Mouse (Mus musculus) forebrain, embryonic 14.5 days (tissue): Measurements from ENCODE around the gene Utrn. TPM values are rescaled to one million over a fixed set of nuclear protein-coding genes. Genes with fewer than 3 reads are reported as not detected.

Experiments used
- ATAC-seq: fragments of 200-750 bp; cut with Nextera tagmentation; 2 replicates; pipeline ENCODE4 v1.8.0; 2017; ENCODE audit warnings: mild to moderate bottlenecking, moderate library complexity
- DNase-seq: peaks from one replicate; pipeline ENCODE4 v3.0.0-alpha.2; 2015; ENCODE audit warnings: low spot score
- H3K27ac ChIP-seq: fragments of 300-500 bp; sonication (generic); 2 replicates; pipeline ENCODE4 v1.5.1; 2014; ENCODE audit warnings: low read depth, mild to moderate bottlenecking, control low read depth, low read length, moderate library complexity
- H3K27me3 ChIP-seq: fragments of 300-500 bp; sonication (generic); replicated peaks from 2 replicates; pipeline ENCODE4 v1.6.1; 2014; ENCODE audit warnings: low read length, control low read depth, mixed read lengths; ENCODE audit not compliant: control insufficient read depth, insufficient read depth
- H3K36me3 ChIP-seq: fragments of 300-500 bp; sonication (generic); 2 replicates; pipeline ENCODE4 v1.6.1; 2014; ENCODE audit warnings: low read length, control low read depth; ENCODE audit not compliant: control insufficient read depth, insufficient read depth
- H3K4me1 ChIP-seq: fragments of 300-500 bp; sonication (generic); 2 replicates; pipeline ENCODE4 v1.6.1; 2014; ENCODE audit warnings: antibody characterized with exemption, low read length, control low read depth; ENCODE audit not compliant: control insufficient read depth, insufficient read depth
- H3K4me2 ChIP-seq: fragments of 300-500 bp; sonication (generic); 2 replicates; pipeline ENCODE4 v1.6.1; 2014; ENCODE audit warnings: mild to moderate bottlenecking, control low read depth, low read length
- H3K4me3 ChIP-seq: fragments of 300-500 bp; sonication (generic); 2 replicates; pipeline ENCODE4 v1.5.1; 2014; ENCODE audit warnings: low read depth, low read length, control low read depth
- H3K9ac ChIP-seq: fragments of 300-500 bp; sonication (generic); 2 replicates; pipeline ENCODE4 v1.6.1; 2014; ENCODE audit warnings: mild to moderate bottlenecking, low read length, control low read depth, moderate library complexity
- H3K9me3 ChIP-seq: fragments of 300-500 bp; sonication (generic); replicated peaks from 2 replicates; pipeline ENCODE4 v1.6.1; 2016; ENCODE audit warnings: low read length, control low read depth, mixed read lengths; ENCODE audit not compliant: control insufficient read depth
- WGBS: fragments of 180-500 bp; shearing (Covaris S2); extraction: QIAGEN DNeasy Blood & Tissue Kit; methylation state at CpG from one replicate; pipeline ENCODE4 v1.1.7; 2014; 5-methylcytosine and 5-hydroxymethylcytosine counted together
- polyA plus RNA-seq: library from polyadenylated mRNA; unstranded; fragments of >200 nt; fragmentation: Nextera tagmentation; extraction: Ambion mirVana; gene quantifications from 2 replicates; pipeline ENCODE4 v1.2.1, GENCODE M21; 2014

The Utrn gene
- polyA plus RNA-seq, 1 experiment from 2014 or later, result 7.2 TPM

DNA sequence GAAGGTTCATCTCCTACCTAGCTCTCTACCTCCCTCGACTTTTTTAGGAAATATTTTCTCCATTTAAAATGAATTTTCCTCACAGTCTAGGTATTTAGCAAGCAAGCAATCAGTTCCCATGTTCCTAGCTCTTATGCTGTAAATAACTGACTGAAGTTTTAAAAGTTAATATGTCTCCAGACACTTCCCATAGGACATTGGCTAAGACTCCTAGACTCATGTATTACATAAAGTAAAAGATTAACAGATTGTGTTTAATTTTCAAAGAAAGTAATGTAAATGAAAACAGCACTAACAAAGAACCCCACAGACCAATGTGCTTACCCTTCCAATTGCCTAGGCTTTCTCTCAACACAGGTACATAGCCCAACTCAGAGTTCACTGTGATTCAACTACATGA lies 35.0 kb downstream of the Utrn start:
- ATAC-seq, result no peak

DNA sequence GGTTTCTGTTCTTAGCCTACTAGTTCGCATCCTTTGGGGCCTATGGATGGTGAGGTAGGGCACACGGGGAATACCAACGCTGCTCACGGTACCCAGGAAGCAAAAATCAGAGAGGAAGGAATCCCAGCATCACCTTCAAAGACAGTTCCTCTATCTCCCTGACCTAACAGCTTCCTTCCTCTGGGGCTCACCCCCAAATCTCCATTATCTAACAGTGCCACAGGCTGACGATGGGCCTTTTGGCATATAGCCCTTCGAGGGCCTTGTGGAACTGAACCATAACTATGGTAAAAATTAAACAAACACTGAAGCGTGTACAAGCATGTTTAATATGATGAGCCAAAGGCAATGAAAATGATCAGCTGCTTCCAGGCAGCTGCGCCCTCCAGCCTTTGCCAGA lies 37.0 kb downstream of the Utrn start:
- Histone ChIP-seq H3K27me3 (no peaks in the 10 kb centered on the region), H3K4me1 (no peaks in the 10 kb centered on the region), H3K9me3 (no peaks in the 10 kb centered on the region), H3K4me3 (no peak overlapping the region), H3K9ac (no peak overlapping the region), H3K4me2 (no peak overlapping the region), H3K27ac (no peak overlapping the region), H3K36me3 (no peaks in the 10 kb centered on the region)
- 89% methylated on average over 8 of the region's 8 CpGs for WGBS
- ATAC-seq (no peak), DNase-seq (no peak)

More for the DNA sequence above, 35.0 kb downstream of the Utrn start:
- Histone ChIP-seq H3K27ac (no peak overlapping the region), H3K27me3 (no peaks in the 10 kb centered on the region), H3K4me3 (no peak overlapping the region), H3K9me3 (no peaks in the 10 kb centered on the region), H3K4me1 (no peaks in the 10 kb centered on the region), H3K36me3 (no peaks in the 10 kb centered on the region), H3K9ac (no peak overlapping the region), H3K4me2 (no peak overlapping the region)
- 71% methylated on average over 1 of the region's 1 CpGs for WGBS
- DNase-seq, result no peak

DNA sequence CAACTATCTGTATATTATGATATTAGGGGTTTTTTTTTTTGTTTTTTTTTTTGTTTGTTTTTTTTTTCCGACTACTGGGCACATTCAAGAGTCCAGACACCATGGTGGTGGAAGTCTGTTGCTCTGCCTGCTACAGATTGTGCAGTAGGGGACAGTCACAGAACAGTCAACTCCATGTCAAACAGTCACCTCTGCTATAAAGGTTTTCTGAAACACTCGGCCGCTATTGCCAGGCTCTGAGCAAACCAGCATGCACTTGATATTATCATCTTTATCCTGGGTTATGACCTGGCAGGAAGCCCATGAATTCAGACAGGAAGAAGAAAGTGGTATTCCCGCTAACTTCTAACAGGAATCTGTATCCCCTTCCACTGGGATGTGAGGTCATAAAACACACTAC lies 41.4 kb downstream of the Utrn start:
- Histone ChIP-seq H3K4me2 (no peak overlapping the region), H3K36me3 (no peaks in the 10 kb centered on the region), H3K9ac (no peak overlapping the region), H3K27ac (no peak overlapping the region), H3K4me1 (no peaks in the 10 kb centered on the region), H3K4me3 (no peak overlapping the region), H3K9me3 (no peaks in the 10 kb centered on the region), H3K27me3 (no peaks in the 10 kb centered on the region)
- no peak for DNase-seq
- 90% methylated on average over 4 of the region's 4 CpGs for WGBS
- no peak for ATAC-seq

DNA sequence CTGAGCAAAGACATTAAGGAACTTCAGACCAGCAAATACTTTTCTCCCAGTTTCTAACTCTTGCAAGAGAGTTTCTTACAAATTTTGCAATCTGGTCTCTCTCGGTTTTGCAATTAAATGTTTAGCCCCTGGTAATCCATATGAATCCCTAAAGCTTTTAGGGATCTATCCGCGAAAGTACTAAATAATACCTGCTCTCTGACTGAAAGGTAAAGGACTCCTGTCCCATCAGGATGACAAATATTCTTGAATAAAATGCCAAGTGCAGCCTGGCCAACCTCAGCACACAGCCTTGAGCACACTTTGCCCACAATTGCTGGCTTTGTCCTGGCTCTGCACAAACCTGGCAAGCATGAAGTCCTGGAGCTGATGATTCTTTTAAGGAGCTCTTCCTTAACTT lies 41.9 kb downstream of the Utrn start:
- no peak overlapping the region for H3K27ac ChIP-seq
- 79% methylated on average over 3 of the region's 3 CpGs for WGBS
- no peak for DNase-seq
- no peak overlapping the region for H3K4me2 ChIP-seq
- no peaks in the 10 kb centered on the region for H3K36me3 ChIP-seq
- no peaks in the 10 kb centered on the region for H3K27me3 ChIP-seq
- no peak for ATAC-seq
- H3K4me1 ChIP-seq, result no peaks in the 10 kb centered on the region
- no peaks in the 10 kb centered on the region for H3K9me3 ChIP-seq
- H3K9ac ChIP-seq, result no peak overlapping the region
- no peak overlapping the region for H3K4me3 ChIP-seq

DNA sequence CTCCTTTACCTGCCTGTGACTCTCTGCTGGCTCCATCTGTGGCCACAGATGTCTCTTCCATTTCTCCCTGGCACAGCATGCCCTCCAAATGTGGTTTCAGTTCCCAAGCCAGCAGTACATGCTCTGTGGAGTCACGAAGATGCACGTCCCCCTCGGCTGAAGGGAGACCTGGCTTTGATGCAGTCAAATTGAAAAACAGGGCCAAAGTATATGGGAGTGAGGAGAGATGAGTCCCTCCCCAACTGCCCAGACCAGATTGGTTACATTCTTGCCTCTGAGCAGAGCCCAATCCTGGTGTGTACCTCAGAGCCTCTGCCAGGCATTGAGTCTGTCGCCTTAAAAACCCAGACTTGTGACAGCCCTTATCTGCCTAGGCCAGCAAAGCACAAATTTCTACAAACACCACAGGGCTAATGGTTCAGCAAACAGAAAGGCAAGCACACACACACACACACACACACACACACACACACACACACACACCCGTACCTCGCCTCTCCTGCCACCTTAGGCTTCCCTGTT lies 42.3 kb downstream of the Utrn start:
- ATAC-seq (peak; percentile 46), DNase-seq (peak; percentile 22)
- Histone ChIP-seq H3K27ac (no peak overlapping the region), H3K9me3 (no peaks in the 10 kb centered on the region), H3K27me3 (no peaks in the 10 kb centered on the region), H3K4me1 (no peaks in the 10 kb centered on the region), H3K36me3 (no peaks in the 10 kb centered on the region), H3K4me2 (no peak overlapping the region), H3K4me3 (no peak overlapping the region), H3K9ac (no peak overlapping the region)
- 69% methylated on average over 6 of the region's 6 CpGs for WGBS

DNA sequence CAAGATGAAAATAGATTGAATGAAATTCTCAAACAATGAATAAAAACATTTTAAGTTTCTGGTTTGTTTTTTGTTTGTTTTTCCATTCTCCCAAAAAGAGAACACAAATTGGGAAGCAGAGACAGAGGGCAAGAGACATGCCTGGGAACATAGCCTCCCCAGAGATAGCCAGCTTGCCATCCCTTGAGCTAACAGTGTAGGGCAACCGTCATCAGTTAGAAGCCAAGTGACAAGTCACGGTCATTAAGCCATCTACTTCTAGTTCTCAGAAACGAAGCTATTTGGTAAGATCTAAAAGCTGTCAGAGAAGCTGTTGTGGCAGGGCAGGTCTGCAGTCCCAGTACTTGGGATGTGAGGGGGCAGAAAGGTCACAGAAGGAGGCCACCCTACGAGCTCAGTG lies 44.8 kb downstream of the Utrn start:
- 71% methylated on average over 4 of the region's 4 CpGs for WGBS
- no peak for DNase-seq

DNA sequence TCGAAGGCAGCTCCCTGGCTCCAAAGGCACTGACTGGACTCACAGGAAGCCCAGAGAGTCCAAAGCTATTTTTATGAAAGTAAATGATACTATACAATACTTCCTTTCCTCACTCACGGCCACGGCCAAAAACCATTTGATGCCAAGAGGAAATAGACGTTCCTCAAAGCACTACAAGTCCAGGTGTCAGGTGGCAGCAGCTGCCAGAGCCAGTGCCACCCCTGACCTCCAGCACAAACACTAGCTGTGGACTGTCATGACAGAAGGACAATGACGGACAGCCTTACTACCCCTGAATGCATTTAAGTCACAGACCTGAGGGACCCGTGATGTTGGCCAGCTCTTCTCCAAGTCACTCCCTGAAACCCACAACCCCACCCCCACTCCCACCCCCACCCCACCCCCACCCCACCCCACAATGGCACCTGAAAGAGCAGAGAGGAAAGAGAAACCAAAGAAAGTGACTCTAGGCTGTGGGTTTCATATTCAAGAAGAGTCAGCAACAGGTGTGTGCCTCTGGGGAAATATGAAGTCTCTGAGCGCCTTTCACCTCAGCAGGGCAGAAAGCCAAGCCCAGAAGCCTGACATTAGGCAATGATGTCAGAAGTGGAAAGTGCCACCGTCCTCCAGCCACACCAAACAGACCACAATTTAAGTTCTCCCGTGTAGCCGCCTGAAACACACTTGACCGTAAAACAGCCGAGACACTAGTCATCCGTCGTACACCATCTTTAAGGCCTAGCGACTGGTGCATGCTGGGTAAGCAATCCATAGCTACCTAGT lies 45.5 kb downstream of the Utrn start:
- Histone ChIP-seq H3K4me3 (no peak overlapping the region), H3K4me1 (no peaks in the 10 kb centered on the region), H3K4me2 (no peak overlapping the region), H3K9me3 (no peaks in the 10 kb centered on the region), H3K27me3 (no peaks in the 10 kb centered on the region), H3K36me3 (no peaks in the 10 kb centered on the region), H3K27ac (no peak overlapping the region), H3K9ac (no peak overlapping the region)
- no peak for ATAC-seq
- DNase-seq, result no peak
- WGBS, result 91% methylated on average over 15 of the region's 15 CpGs

More for the DNA sequence above, 44.8 kb downstream of the Utrn start:
- Histone ChIP-seq H3K27me3 (no peaks in the 10 kb centered on the region), H3K4me2 (no peak overlapping the region), H3K4me1 (no peaks in the 10 kb centered on the region), H3K9me3 (no peaks in the 10 kb centered on the region), H3K27ac (no peak overlapping the region), H3K4me3 (no peak overlapping the region), H3K9ac (no peak overlapping the region), H3K36me3 (no peaks in the 10 kb centered on the region)
- no peak for ATAC-seq

DNA sequence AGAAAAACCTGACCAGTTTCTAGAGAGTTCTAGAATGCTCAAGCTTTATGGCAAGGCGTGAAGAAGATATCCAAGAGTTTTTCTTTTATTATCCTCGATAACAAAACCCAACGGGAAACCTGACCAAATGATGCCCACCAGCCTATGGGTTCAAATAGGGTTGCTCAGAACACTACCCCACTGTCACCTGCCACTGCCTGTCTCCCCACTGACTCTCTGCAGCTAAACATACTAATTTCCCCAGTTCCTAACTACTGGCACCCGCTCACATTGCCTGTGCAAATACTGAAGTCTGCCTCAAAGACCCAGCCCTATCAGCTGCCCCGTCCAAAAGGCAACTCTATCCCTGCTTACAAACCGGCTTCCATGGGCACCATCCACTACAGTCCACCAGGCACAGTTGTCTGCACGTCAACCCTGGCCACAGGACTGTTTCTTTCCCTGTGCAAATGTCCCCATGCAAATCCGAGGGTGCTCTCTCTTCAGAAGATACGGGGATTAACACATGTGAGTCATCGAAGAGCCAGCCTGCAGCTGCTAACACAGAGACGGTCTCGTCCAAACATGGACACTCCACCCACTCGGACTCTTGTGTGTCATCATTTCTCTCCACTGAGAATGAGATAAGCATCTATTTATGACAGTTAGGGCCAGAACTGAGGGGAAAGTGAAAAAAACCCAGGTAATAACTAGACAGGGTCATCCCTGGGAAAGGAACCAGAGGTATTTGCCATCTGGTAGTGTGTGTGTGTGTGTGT lies 48.0 kb downstream of the Utrn start:
- H3K36me3 ChIP-seq, result no peaks in the 10 kb centered on the region
- no peak overlapping the region for H3K27ac ChIP-seq
- H3K4me1 ChIP-seq, result peaks cover 8% of the 10 kb centered on the region
- H3K4me3 ChIP-seq, result no peak overlapping the region
- H3K4me2 ChIP-seq, result no peak overlapping the region
- WGBS, result 91% methylated on average over 13 of the region's 13 CpGs
- no peak overlapping the region for H3K9ac ChIP-seq
- no peaks in the 10 kb centered on the region for H3K27me3 ChIP-seq
- H3K9me3 ChIP-seq, result no peaks in the 10 kb centered on the region
- DNase-seq (no peak), ATAC-seq (no peak)

DNA sequence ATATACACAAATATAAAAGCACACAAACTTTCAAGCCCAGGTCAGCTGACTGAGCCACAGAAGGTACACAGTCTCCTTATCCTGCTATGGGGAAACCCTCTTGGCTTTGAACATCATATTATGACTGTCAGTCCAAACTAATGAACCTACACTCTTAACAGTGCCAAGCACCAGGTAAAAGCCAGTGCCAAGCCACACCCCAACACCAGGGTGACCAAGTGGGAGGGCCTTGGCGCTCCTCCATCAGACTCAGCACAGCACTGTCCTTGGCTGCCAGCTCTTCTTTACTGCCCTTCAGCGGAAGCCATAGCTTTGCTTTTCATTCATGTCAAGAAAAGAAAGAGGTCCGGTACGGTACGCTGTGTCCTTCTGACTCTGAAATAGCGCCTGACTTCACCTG lies 51.8 kb downstream of the Utrn start:
- ATAC-seq (peak; percentile 87), DNase-seq (peak; percentile 73)
- Histone ChIP-seq H3K4me3 (no peak overlapping the region), H3K4me2 (peak overlapping the region; percentile 2; the same call in 1 of the 2 replicates), H3K27me3 (no peaks in the 10 kb centered on the region), H3K9me3 (no peaks in the 10 kb centered on the region), H3K4me1 (peaks cover 8% of the 10 kb centered on the region), H3K27ac (no peak overlapping the region), H3K36me3 (no peaks in the 10 kb centered on the region), H3K9ac (no peak overlapping the region)
- WGBS, result 65% methylated on average over 6 of the region's 6 CpGs
